Mouse (Mus musculus) intestine, embryonic 14.5 days (tissue): ENCODE results near the gene Ing2. TPM values are rescaled to one million over a fixed set of nuclear protein-coding genes. Genes with fewer than 3 reads are reported as not detected.

Source experiments
- ATAC-seq: fragments of 200-750 bp; cut with Nextera tagmentation; replicated peaks from 2 replicates; pipeline ENCODE4 v1.8.0; 2017; ENCODE audit warnings: low read depth, moderate number of reproducible peaks, moderate TSS enrichment, moderate library complexity; ENCODE audit not compliant: low FRiP score, low TSS enrichment
- DNase-seq: peaks from one replicate; pipeline ENCODE4 v3.0.0-alpha.2; 2018; ENCODE audit warnings: low spot score
- H3K27ac ChIP-seq: fragments of 300-500 bp; sonication (generic); 2 replicates; pipeline ENCODE4 v1.5.1; 2014; ENCODE audit warnings: low read depth, mild to moderate bottlenecking, control low read depth
- H3K27me3 ChIP-seq: fragments of 300-500 bp; sonication (generic); replicated peaks from 2 replicates; pipeline ENCODE4 v1.6.1; 2014; ENCODE audit warnings: low read length, control low read depth; ENCODE audit not compliant: control insufficient read depth, insufficient read depth
- H3K36me3 ChIP-seq: fragments of 300-500 bp; sonication (generic); 2 replicates; pipeline ENCODE4 v1.6.1; 2014; ENCODE audit warnings: low read length, control low read depth; ENCODE audit not compliant: control insufficient read depth, insufficient read depth
- H3K4me1 ChIP-seq: fragments of 300-500 bp; sonication (generic); replicated peaks from 2 replicates; pipeline ENCODE4 v1.6.1; 2014; ENCODE audit warnings: low read length, control low read depth, mixed read lengths; ENCODE audit not compliant: control insufficient read depth, insufficient read depth
- H3K4me2 ChIP-seq: fragments of 300-500 bp; sonication (generic); 2 replicates; pipeline ENCODE4 v1.6.1; 2014; ENCODE audit warnings: low read length
- H3K4me3 ChIP-seq: fragments of 300-500 bp; sonication (generic); 2 replicates; pipeline ENCODE4 v1.5.1; 2014; ENCODE audit warnings: low read depth, low read length, control low read depth, mixed read lengths
- H3K9ac ChIP-seq: fragments of 300-500 bp; sonication (generic); 2 replicates; pipeline ENCODE4 v1.6.1; 2014; ENCODE audit warnings: mild to moderate bottlenecking, low read length
- H3K9me3 ChIP-seq: fragments of 300-500 bp; sonication (generic); 2 replicates; pipeline ENCODE4 v1.6.1; 2016; ENCODE audit warnings: low read length, control low read depth; ENCODE audit not compliant: control insufficient read depth
- WGBS: fragments of 180-500 bp; shearing (Covaris S2); extraction: QIAGEN DNeasy Blood & Tissue Kit; methylation state at CpG from one replicate; pipeline ENCODE4 v1.1.7; 2014; 5-methylcytosine and 5-hydroxymethylcytosine counted together
- polyA plus RNA-seq: library from polyadenylated mRNA; unstranded; fragments of >200 nt; fragmentation: Nextera tagmentation; extraction: Ambion mirVana; gene quantifications from 2 replicates; pipeline ENCODE4 v1.2.1, GENCODE M21; 2014

Gene Ing2
- polyA plus RNA-seq, 1 experiment from 2014 or later = 14.3 TPM

GRCm38 (mm10) chr8:47697696-47698095, 22.3 kb upstream of the Ing2 start:
- no peaks in the 10 kb centered on the region for H3K36me3 ChIP-seq
- H3K9ac ChIP-seq = no peak overlapping the region
- H3K27ac ChIP-seq = no peak overlapping the region
- H3K4me1 ChIP-seq = no peaks in the 10 kb centered on the region
- H3K27me3 ChIP-seq = no peaks in the 10 kb centered on the region
- WGBS = 67% methylated on average over 1 of the region's 1 CpGs
- no peak for DNase-seq
- ATAC-seq = no peak
- no peak overlapping the region for H3K4me3 ChIP-seq
- H3K9me3 ChIP-seq = no peaks in the 10 kb centered on the region
- H3K4me2 ChIP-seq = no peak overlapping the region

- no peak for DNase-seq
- WGBS = 76% methylated on average over 5 of the region's 5 CpGs
Observed at GRCm38 (mm10) chr8:47695431-47696105, 20.2 kb upstream of the Ing2 start.

GRCm38 (mm10) chr8:47693119-47693518, 17.8 kb upstream of the Ing2 start:
- H3K4me1 ChIP-seq = 0 out of 2 replicates have a peak, but pooled peaks cover 3% of the 10 kb centered on the region
- H3K36me3 ChIP-seq = no peaks in the 10 kb centered on the region
- no peaks in the 10 kb centered on the region for H3K27me3 ChIP-seq
- no peaks in the 10 kb centered on the region for H3K9me3 ChIP-seq
- H3K9ac ChIP-seq = no peak overlapping the region
- H3K4me2 ChIP-seq = no peak overlapping the region
- H3K4me3 ChIP-seq = no peak overlapping the region
- ATAC-seq = no peak
- WGBS = 22% methylated on average over 2 of the region's 2 CpGs
- peak; percentile 90 for DNase-seq
- H3K27ac ChIP-seq = no peak overlapping the region

More at GRCm38 (mm10) chr8:47695431-47696105, 20.2 kb upstream of the Ing2 start:
- H3K27me3 ChIP-seq = no peaks in the 10 kb centered on the region
- H3K9ac ChIP-seq = no peak overlapping the region
- no peak overlapping the region for H3K4me3 ChIP-seq
- 0 out of 2 replicates have a peak, but pooled peaks cover 2% of the 10 kb centered on the region for H3K4me1 ChIP-seq
- no peaks in the 10 kb centered on the region for H3K36me3 ChIP-seq
- no peak overlapping the region for H3K27ac ChIP-seq
- H3K4me2 ChIP-seq = no peak overlapping the region
- no peaks in the 10 kb centered on the region for H3K9me3 ChIP-seq
- no peak for ATAC-seq

GRCm38 (mm10) chr8:47691831-47692230, 16.5 kb upstream of the Ing2 start:
- Histone ChIP-seq H3K4me1 (0 out of 2 replicates have a peak, but pooled peaks cover 3% of the 10 kb centered on the region), H3K4me2 (no peak overlapping the region), H3K27ac (no peak overlapping the region), H3K4me3 (no peak overlapping the region), H3K27me3 (no peaks in the 10 kb centered on the region), H3K36me3 (no peaks in the 10 kb centered on the region), H3K9me3 (no peaks in the 10 kb centered on the region), H3K9ac (no peak overlapping the region)
- ATAC-seq = no peak
- DNase-seq = no peak
- WGBS = 84% methylated on average over 9 of the region's 10 CpGs

- no peak for ATAC-seq
- 69% methylated on average over 7 of the region's 7 CpGs for WGBS
- DNase-seq = no peak
- Histone ChIP-seq H3K4me3 (no peak overlapping the region), H3K36me3 (no peaks in the 10 kb centered on the region), H3K27me3 (no peaks in the 10 kb centered on the region), H3K9me3 (no peaks in the 10 kb centered on the region), H3K4me2 (peak overlapping the region; percentile 50), H3K4me1 (0 out of 2 replicates have a peak, but pooled peaks cover 3% of the 10 kb centered on the region), H3K27ac (no peak overlapping the region), H3K9ac (no peak overlapping the region)
Observed at GRCm38 (mm10) chr8:47691303-47691702, 15.9 kb upstream of the Ing2 start.

- WGBS = 12% methylated on average over 16 of the region's 16 CpGs
Observed at GRCm38 (mm10) chr8:47690674-47691078, 15.3 kb upstream of the Ing2 start.

GRCm38 (mm10) chr8:47689704-47690326, 14.5 kb upstream of the Ing2 start:
- H3K36me3 ChIP-seq = no peaks in the 10 kb centered on the region
- no peak overlapping the region for H3K4me2 ChIP-seq
- H3K27ac ChIP-seq = no peak overlapping the region
- 0 out of 2 replicates have a peak, but pooled peaks cover 3% of the 10 kb centered on the region for H3K4me1 ChIP-seq
- WGBS = 65% methylated on average over 12 of the region's 12 CpGs
- ATAC-seq (no peak), DNase-seq (no peak)
- no peak overlapping the region for H3K4me3 ChIP-seq
- H3K27me3 ChIP-seq = no peaks in the 10 kb centered on the region
- no peaks in the 10 kb centered on the region for H3K9me3 ChIP-seq
- H3K9ac ChIP-seq = no peak overlapping the region

More at GRCm38 (mm10) chr8:47690674-47691078, 15.3 kb upstream of the Ing2 start:
- no peaks in the 10 kb centered on the region for H3K36me3 ChIP-seq
- H3K9me3 ChIP-seq = no peaks in the 10 kb centered on the region
- DNase-seq = peak; percentile 56
- H3K27me3 ChIP-seq = no peaks in the 10 kb centered on the region
- 0 out of 2 replicates have a peak, but pooled peaks cover 3% of the 10 kb centered on the region for H3K4me1 ChIP-seq
- H3K4me2 ChIP-seq = peak overlapping the region; percentile 50
- H3K27ac ChIP-seq = no peak overlapping the region
- no peak overlapping the region for H3K9ac ChIP-seq
- ATAC-seq = no peak
- peak overlapping the region; percentile 23 for H3K4me3 ChIP-seq

- no peak overlapping the region for H3K4me3 ChIP-seq
- no peak overlapping the region for H3K4me2 ChIP-seq
- no peak overlapping the region for H3K27ac ChIP-seq
- no peaks in the 10 kb centered on the region; the same call in 1 of the 2 replicates for H3K36me3 ChIP-seq
- H3K4me1 ChIP-seq = no peaks in the 10 kb centered on the region
- H3K27me3 ChIP-seq = no peaks in the 10 kb centered on the region
- no peak for ATAC-seq
- H3K9ac ChIP-seq = no peak overlapping the region
- no peak for DNase-seq
- H3K9me3 ChIP-seq = no peaks in the 10 kb centered on the region
- 55% methylated on average over 5 of the region's 5 CpGs for WGBS
Observed at GRCm38 (mm10) chr8:47684441-47684840, 9.1 kb upstream of the Ing2 start.
